Mouse (Mus musculus) lung, postnatal 0 days (tissue): ENCODE results near the gene Shtn1.

Experiments
- CTCF ChIP-seq: IDR thresholded peaks from 2 replicates; pipeline ENCODE4 v1.5.1; 2016; ENCODE audit warnings: antibody characterized with exemption, mild to moderate bottlenecking
- EP300 ChIP-seq: IDR thresholded peaks from 2 replicates; pipeline ENCODE4 v1.6.1; 2016; ENCODE audit warnings: antibody characterized with exemption, mild to moderate bottlenecking, control low read depth

DNA sequence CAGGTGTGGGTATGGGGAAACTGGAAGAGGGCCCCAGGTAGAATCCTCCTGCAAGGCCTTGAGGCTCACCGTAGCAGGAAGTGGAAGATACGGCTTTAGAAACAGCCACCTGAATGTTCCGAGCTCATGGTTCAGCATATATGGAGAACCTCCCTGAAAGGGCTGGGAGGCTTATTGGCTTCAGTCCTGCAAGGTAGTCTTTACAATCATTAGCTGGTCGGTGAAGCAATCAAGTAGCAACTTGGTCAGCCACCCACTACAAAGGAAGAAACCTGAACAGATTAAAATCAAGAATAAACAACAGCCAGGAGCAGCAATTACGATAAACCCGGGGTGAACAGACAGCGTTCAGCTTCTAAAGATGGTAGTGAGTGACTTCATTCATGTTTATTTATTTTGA lies 16.4 kb upstream of the Shtn1 start:
- TF ChIP-seq CTCF (no peak), EP300 (no peak)
